Mouse (Mus musculus) thymus, adult 2 months (tissue): ENCODE results near the gene Gm10073.

Experiments used
- CTCF ChIP-seq: fragments of 200-500 bp; IDR thresholded peaks from 2 replicates; pipeline ENCODE4 v1.5.1; 2012; ENCODE audit warnings: mild to moderate bottlenecking, control low read depth, low read length, moderate library complexity, borderline replicate concordance; ENCODE audit not compliant: control insufficient read depth, poor library complexity, insufficient read depth; ENCODE audit errors: extremely low read depth
- POLR2A ChIP-seq: fragments of 200-500 bp; IDR thresholded peaks from 2 replicates; pipeline ENCODE4 v1.6.1; 2012; ENCODE audit warnings: mild to moderate bottlenecking, low read length, control low read depth, moderate library complexity; ENCODE audit not compliant: control insufficient read depth, poor library complexity, insufficient read depth; ENCODE audit errors: extremely low read depth

GRCm38 (mm10) chr8:106569006-106569405 is 4.3 kb downstream of the Gm10073 start:
- TF ChIP-seq CTCF (no peak), POLR2A (no peak)
